ENCODE assay signal across 10 mouse cellular contexts in the genomic region with DNA sequence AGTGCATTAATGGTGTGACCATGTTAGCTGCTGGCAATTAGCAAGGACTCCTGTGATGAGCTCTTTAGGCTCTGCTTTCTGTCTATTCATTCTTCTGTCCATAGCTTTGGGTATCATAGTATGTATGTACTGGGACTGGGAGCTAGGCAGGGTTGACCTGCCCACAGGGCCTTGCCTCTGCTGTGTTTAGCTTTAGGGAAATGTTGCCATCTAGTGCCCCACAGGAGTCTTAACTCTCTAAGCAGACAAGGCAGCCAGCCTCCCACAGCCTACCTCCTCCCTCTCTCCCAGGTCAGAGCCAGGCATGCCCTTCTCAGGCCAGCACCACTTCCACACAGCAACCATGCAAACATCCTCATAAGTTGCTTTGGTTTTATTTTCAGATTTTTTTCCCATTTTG. TPM values are rescaled to one million over a fixed set of nuclear protein-coding genes. Genes with fewer than 3 reads are reported as not detected.
DNase-seq lines count a peak whose midpoint lies in the region; ATAC-seq and TF ChIP-seq lines count a peak whose summit lies in the region.
"Had no signal": no experiment of that assay in that cellular context is flagged by ENCODE, and none has a peak within 500 bp of the region (broad histone marks: within the 10 kb centered on the region; RNA-seq: fewer than 3 reads in every experiment).

No protein-coding gene starts in this region.

- no peaks in the 10 kb centered on the region for H3K9me3 ChIP-seq in liver, embryonic 14.5 days (ENCODE audit: control insufficient read depth, low read length)
- H3K9me3 ChIP-seq in liver, embryonic 11.5 days (ENCODE audit: control insufficient read depth, low read length) = no peaks in the 10 kb centered on the region
- no peaks in the 10 kb centered on the region for H3K9me3 ChIP-seq in hindbrain, embryonic 16.5 days (ENCODE audit: control insufficient read depth, low read length)
- no peaks in the 10 kb centered on the region for H3K9me3 ChIP-seq in lung, postnatal 0 days (ENCODE audit: low read length)

- TF ChIP-seq EP300 in liver, embryonic 14.5 days (IDR thresholded peaks at IDR 0.05; ENCODE audit: low read depth) = no peak
- no peak for TF ChIP-seq EP300 in lung, postnatal 0 days (IDR thresholded peaks at IDR 0.05)

- H3K4me1 ChIP-seq in liver, embryonic 14.5 days (replicated peaks; ENCODE audit: control insufficient read depth in 2 of 2, insufficient read depth in 2 of 2, low read length in 1 of 2) = peaks cover 0 to 4% of the 10 kb centered on the region in 2 experiments; a peak in 1 of 4 replicates
- no peaks in the 10 kb centered on the region for H3K4me1 ChIP-seq in liver, embryonic 11.5 days (replicated peaks; ENCODE audit: control insufficient read depth, insufficient read depth, low read length)
- peaks cover 8% of the 10 kb centered on the region for H3K4me1 ChIP-seq in hindbrain, embryonic 16.5 days (ENCODE audit: control insufficient read depth, insufficient read depth, low read depth, low read length)
- H3K4me1 ChIP-seq in lung, postnatal 0 days (ENCODE audit: insufficient read depth, low read depth, low read length) = no peaks in the 10 kb centered on the region; the same call in 1 of the 2 replicates

- H3K9ac ChIP-seq in liver, embryonic 14.5 days (replicated peaks) = no peak overlapping the region
- H3K9ac ChIP-seq in liver, embryonic 11.5 days (ENCODE audit: low read depth, low read length) = no peak overlapping the region
- no peak overlapping the region for H3K9ac ChIP-seq in hindbrain, embryonic 16.5 days (ENCODE audit: low read depth, low read length)
- no peak overlapping the region for H3K9ac ChIP-seq in lung, postnatal 0 days (replicated peaks; ENCODE audit: low read depth)

- no peak overlapping the region for H3K27ac ChIP-seq in liver, embryonic 14.5 days
- no peak overlapping the region for H3K27ac ChIP-seq in liver, embryonic 11.5 days (ENCODE audit: low read depth, low read length)
- no peak overlapping the region for H3K27ac ChIP-seq in hindbrain, embryonic 16.5 days (ENCODE audit: low read depth, low read length)
- no peak overlapping the region for H3K27ac ChIP-seq in lung, postnatal 0 days (ENCODE audit: low read length)
- H3K27ac ChIP-seq: macrophage had no signal

- no peak for ATAC-seq in liver, embryonic 14.5 days (ENCODE audit: insufficient read depth)
- no peak for ATAC-seq in liver, embryonic 11.5 days (replicated peaks; ENCODE audit: low FRiP score)
- ATAC-seq in hindbrain, embryonic 16.5 days = peak; percentile 62
- peak; percentile 50; the same call in 1 of the 2 replicates for ATAC-seq in lung, postnatal 0 days

- TF ChIP-seq CTCF in liver, embryonic 14.5 days (IDR thresholded peaks at IDR 0.05; ENCODE audit: low read depth) = peak; percentile 53
- TF ChIP-seq CTCF in lung, postnatal 0 days (IDR thresholded peaks at IDR 0.05) = peak; percentile 78

- H3K4me2 ChIP-seq in liver, embryonic 14.5 days (ENCODE audit: low read depth) = no peak overlapping the region
- H3K4me2 ChIP-seq in liver, embryonic 11.5 days = no peak overlapping the region
- no peak overlapping the region for H3K4me2 ChIP-seq in hindbrain, embryonic 16.5 days (ENCODE audit: low read length)
- no peak overlapping the region for H3K4me2 ChIP-seq in lung, postnatal 0 days (replicated peaks; ENCODE audit: low read depth, low read length)

- no peaks in the 10 kb centered on the region for H3K27me3 ChIP-seq in liver, embryonic 14.5 days (ENCODE audit: control insufficient read depth, insufficient read depth, low read length)
- no peaks in the 10 kb centered on the region for H3K27me3 ChIP-seq in liver, embryonic 11.5 days (replicated peaks; ENCODE audit: control insufficient read depth, insufficient read depth, low read length)
- H3K27me3 ChIP-seq in hindbrain, embryonic 16.5 days (replicated peaks; ENCODE audit: control insufficient read depth, insufficient read depth, low read length) = no peaks in the 10 kb centered on the region
- no peaks in the 10 kb centered on the region for H3K27me3 ChIP-seq in lung, postnatal 0 days (replicated peaks; ENCODE audit: insufficient read depth, low read length)
- H3K27me3 ChIP-seq in splenic B cell, adult 2 months (ENCODE audit: control insufficient read depth, insufficient read depth, low read length, poor library complexity, severe bottlenecking) = no peaks in the 10 kb centered on the region

- no peak for DNase-seq in liver, embryonic 14.5 days (ENCODE audit: low read depth in 3 of 3, low spot score in 3 of 3)
- no peak for DNase-seq in liver, embryonic 11.5 days (ENCODE audit: low spot score)
- DNase-seq in T-cell, adult 2 months (ENCODE audit: low spot score) = peak; percentile 18
- DNase-seq in fibroblast of lung, adult 2 months (ENCODE audit: low read depth) = peak; percentile 51
- peak; percentile 63 for DNase-seq in lung, postnatal 0 days (ENCODE audit: low spot score)
- DNase-seq in splenic B cell, adult 2 months (ENCODE audit: low read depth, low spot score) = peak; percentile 53
- no peak for DNase-seq in spleen, adult 12 weeks (ENCODE audit: low spot score)

- no peaks in the 10 kb centered on the region for H3K36me3 ChIP-seq in liver, embryonic 14.5 days (replicated peaks; ENCODE audit: control insufficient read depth, insufficient read depth, low read depth)
- no peaks in the 10 kb centered on the region for H3K36me3 ChIP-seq in liver, embryonic 11.5 days (ENCODE audit: control insufficient read depth, insufficient read depth, low read length)
- H3K36me3 ChIP-seq in hindbrain, embryonic 16.5 days (ENCODE audit: control insufficient read depth, insufficient read depth, low read length) = no peaks in the 10 kb centered on the region
- H3K36me3 ChIP-seq in lung, postnatal 0 days (ENCODE audit: insufficient read depth, low read length) = no peaks in the 10 kb centered on the region
- H3K36me3 ChIP-seq in splenic B cell, adult 2 months (ENCODE audit: control insufficient read depth, insufficient read depth, low read length, poor library complexity, severe bottlenecking) = no peaks in the 10 kb centered on the region

- no peak overlapping the region for H3K4me3 ChIP-seq in liver, embryonic 14.5 days (ENCODE audit: insufficient read depth in 1 of 2, low read depth in 2 of 2, low read length in 2 of 2)
- H3K4me3 ChIP-seq in liver, embryonic 11.5 days (ENCODE audit: low read depth, low read length) = no peak overlapping the region
- H3K4me3 ChIP-seq in hindbrain, embryonic 16.5 days (ENCODE audit: low read length) = no peak overlapping the region
- no peak overlapping the region for H3K4me3 ChIP-seq in lung, postnatal 0 days (ENCODE audit: low read depth, low read length)
- H3K4me3 ChIP-seq: erythroblast, embryonic 14.5 days had no signal

RNA-seq across cellular contexts. Expression of a gene that starts 16.9 kb away (rescaled TPM):
- polyA plus RNA-seq in liver, embryonic 14.5 days (2012; rRNA removed) = not detected in 2 replicates
- not detected in 2 replicates for polyA plus RNA-seq in liver, embryonic 14.5 days (2014; fragmentation: Nextera tagmentation; extraction: Ambion mirVana)
- polyA plus RNA-seq in liver, embryonic 11.5 days (2014; fragmentation: Nextera tagmentation; extraction: Ambion mirVana) = not detected in 2 replicates
- polyA plus RNA-seq in hindbrain, embryonic 16.5 days (2015; fragmentation: Nextera tagmentation; extraction: Ambion mirVana) = 0.25 and 0.40 TPM in 2 replicates
- polyA plus RNA-seq in lung, postnatal 0 days (2015; fragmentation: Nextera tagmentation; extraction: Ambion mirVana) = 5.6 and 6.5 TPM in 2 replicates
- polyA plus RNA-seq: erythroblast, embryonic 14.5 days; macrophage had no signal

RNA-seq across cellular contexts. Expression of a gene that starts 38.0 kb away (rescaled TPM):
- polyA plus RNA-seq in liver, embryonic 14.5 days (2012; rRNA removed) = 11.9 and 13.3 TPM in 2 replicates
- polyA plus RNA-seq in liver, embryonic 14.5 days (2014; fragmentation: Nextera tagmentation; extraction: Ambion mirVana) = 13.9 and 15.2 TPM in 2 replicates
- polyA plus RNA-seq in liver, embryonic 11.5 days (2014; fragmentation: Nextera tagmentation; extraction: Ambion mirVana) = 28.5 and 28.9 TPM in 2 replicates
- 18.7 and 25.1 TPM in 2 replicates for polyA plus RNA-seq in hindbrain, embryonic 16.5 days (2015; fragmentation: Nextera tagmentation; extraction: Ambion mirVana)
- 9.6 and 10.2 TPM in 2 replicates for polyA plus RNA-seq in lung, postnatal 0 days (2015; fragmentation: Nextera tagmentation; extraction: Ambion mirVana)

Comparison
In these comparisons a context has a peak if more than half of its experiments do, and no peak if none do; other contexts are left out.
1. ATAC-seq: peak in hindbrain, embryonic 16.5 days (single experiment) and lung, postnatal 0 days (single experiment); none in liver, embryonic 14.5 days (single experiment) and liver, embryonic 11.5 days (single experiment).
2. DNase-seq: peak in T-cell, adult 2 months (single experiment), fibroblast of lung, adult 2 months (single experiment), lung, postnatal 0 days (single experiment) and splenic B cell, adult 2 months (single experiment); none in liver, embryonic 14.5 days (0 of 3), liver, embryonic 11.5 days (single experiment) and spleen, adult 12 weeks (single experiment).